Mouse (Mus musculus): ENCODE measurements around the gene Tnnt2. TPM values are rescaled to one million over a fixed set of nuclear protein-coding genes. Genes with fewer than 3 reads are reported as not detected.

The Tnnt2 gene
- polyA plus RNA-seq, 1 experiment from 2014 or later, result 1.1 TPM

- no peaks in the 10 kb centered on the region for H3K27me3 ChIP-seq
- CTCF ChIA-PET, result interaction anchor here (1.2 to 1.6 kb wide), 2 partner anchors 10 to 12 kb away, joined by 3 to 4 read pairs; no protein-coding TSS in a partner anchor
- in situ Hi-C loops (cut with MboI; ENCODE audit: low pct_unique_long_range_greater_than_20kb), result no loop called here
- TF ChIP-seq CTCF (IDR thresholded peaks at IDR 0.05), result no peak
- POLR2A ChIA-PET, result no interaction called here
- DNase-seq (ENCODE audit: low read depth, low spot score) (no peak), ATAC-seq (no peak)
Observed at GRCm38 (mm10) chr1:135839065-135839464, 2.9 kb downstream of the Tnnt2 start.

GRCm38 (mm10) chr1:135840675-135841395 is 4.7 kb downstream of the Tnnt2 start:
- POLR2A ChIA-PET, result interaction anchor here (2.1 kb wide), 1 partner anchor 15 kb away, joined by 5 read pairs; no protein-coding TSS in a partner anchor
- DNase-seq (ENCODE audit: low read depth, low spot score) (no peak), ATAC-seq (no peak)
- H3K27me3 ChIP-seq, result no peaks in the 10 kb centered on the region
- CTCF ChIA-PET, result interaction anchor here (0.9 to 1.6 kb wide), 5 partner anchors 10 to 105 kb away, joined by 3 to 5 read pairs (median 4); no protein-coding TSS in a partner anchor
- no peak for TF ChIP-seq CTCF (IDR thresholded peaks at IDR 0.05)
- in situ Hi-C loops (cut with MboI; ENCODE audit: low pct_unique_long_range_greater_than_20kb), result no loop called here

GRCm38 (mm10) chr1:135843519-135844262 is 7.5 kb downstream of the Tnnt2 start:
- H3K27me3 ChIP-seq, result no peaks in the 10 kb centered on the region
- in situ Hi-C loops (cut with MboI; ENCODE audit: low pct_unique_long_range_greater_than_20kb), result no loop called here
- CTCF ChIA-PET, result interaction anchor here (0.9 to 2.3 kb wide), 2 partner anchors 15 to 55 kb away, joined by 3 to 9 read pairs; no protein-coding TSS in a partner anchor
- DNase-seq (ENCODE audit: low read depth, low spot score) (no peak), ATAC-seq (no peak)
- no peak for TF ChIP-seq CTCF (IDR thresholded peaks at IDR 0.05)
- POLR2A ChIA-PET, result no interaction called here

- ATAC-seq, result no peak
- DNase-seq (ENCODE audit: low read depth, low spot score), result no peak
- POLR2A ChIA-PET, result no interaction called here
Observed at GRCm38 (mm10) chr1:135844481-135844880, 8.3 kb downstream of the Tnnt2 start.

GRCm38 (mm10) chr1:135846632-135847031 is 10.5 kb downstream of the Tnnt2 start:
- in situ Hi-C loops (cut with MboI; ENCODE audit: low pct_unique_long_range_greater_than_20kb), result no loop called here
- no peak for TF ChIP-seq CTCF (IDR thresholded peaks at IDR 0.05)
- POLR2A ChIA-PET, result interaction anchor here (0.8 kb wide), 1 partner anchor 9 kb away, joined by 3 read pairs; no protein-coding TSS in a partner anchor
- ATAC-seq (no peak), DNase-seq (ENCODE audit: low read depth, low spot score) (no peak)
- no peaks in the 10 kb centered on the region for H3K27me3 ChIP-seq
- CTCF ChIA-PET, result interaction anchor here (0.7 to 2.1 kb wide), 22 partner anchors 9 to 128 kb away, joined by 3 to 28 read pairs (median 4); partner anchors contain the start of gene Tnnt2

More at GRCm38 (mm10) chr1:135844481-135844880, 8.3 kb downstream of the Tnnt2 start:
- H3K27me3 ChIP-seq, result no peaks in the 10 kb centered on the region
- in situ Hi-C loops (cut with MboI; ENCODE audit: low pct_unique_long_range_greater_than_20kb), result no loop called here
- CTCF ChIA-PET, result interaction anchor here (0.7 to 2.3 kb wide), 4 partner anchors 8 to 100 kb away, joined by 3 to 9 read pairs (median 4); partner anchors contain the start of gene Tnnt2
- TF ChIP-seq CTCF (IDR thresholded peaks at IDR 0.05), result no peak

- no peak for TF ChIP-seq CTCF (IDR thresholded peaks at IDR 0.05)
- no peaks in the 10 kb centered on the region for H3K27me3 ChIP-seq
- in situ Hi-C loops (cut with MboI; ENCODE audit: low pct_unique_long_range_greater_than_20kb), result no loop called here
- ChIA-PET CTCF (interaction anchor here (0.7 to 2.1 kb wide), 24 partner anchors 9 to 129 kb away, joined by 3 to 28 read pairs (median 3); partner anchors contain the start of gene Tnnt2), POLR2A (interaction anchor here (0.8 kb wide), 1 partner anchor 10 kb away, joined by 3 read pairs; no protein-coding TSS in a partner anchor)
- DNase-seq (ENCODE audit: low read depth, low spot score), result no peak
- ATAC-seq, result peak; percentile 60
Observed at GRCm38 (mm10) chr1:135847139-135847562, 11.0 kb downstream of the Tnnt2 start.

- in situ Hi-C loops (cut with MboI; ENCODE audit: low pct_unique_long_range_greater_than_20kb), result no loop called here
- DNase-seq (ENCODE audit: low read depth, low spot score) (no peak), ATAC-seq (no peak)
- H3K27me3 ChIP-seq, result no peaks in the 10 kb centered on the region
- no peak for TF ChIP-seq CTCF (IDR thresholded peaks at IDR 0.05)
- ChIA-PET CTCF (interaction anchor here (0.8 to 2.1 kb wide), 21 partner anchors 10 to 129 kb away, joined by 3 to 28 read pairs (median 3); partner anchors contain the start of gene Tnnt2), POLR2A (interaction anchor here (0.8 kb wide), 1 partner anchor 10 kb away, joined by 3 read pairs; no protein-coding TSS in a partner anchor)
Observed at GRCm38 (mm10) chr1:135847611-135848351, 11.6 kb downstream of the Tnnt2 start.

GRCm38 (mm10) chr1:135850722-135851512 is 14.8 kb downstream of the Tnnt2 start:
- peak; percentile 59 for ATAC-seq
- CTCF ChIA-PET, result interaction anchor here (0.7 to 4.7 kb wide), 14 partner anchors 9 to 111 kb away, joined by 3 to 46 read pairs (median 4); no protein-coding TSS in a partner anchor
- in situ Hi-C loops (cut with MboI; ENCODE audit: low pct_unique_long_range_greater_than_20kb), result no loop called here

More at GRCm38 (mm10) chr1:135850722-135851512, 14.8 kb downstream of the Tnnt2 start:
- POLR2A ChIA-PET, result interaction anchor here (1.2 kb wide), 1 partner anchor 11 kb away, joined by 3 read pairs; no protein-coding TSS in a partner anchor
- TF ChIP-seq CTCF (IDR thresholded peaks at IDR 0.05), result no peak
- no peak for DNase-seq (ENCODE audit: low read depth, low spot score)
- no peaks in the 10 kb centered on the region for H3K27me3 ChIP-seq
